Mouse (Mus musculus) heart, embryonic 16.5 days (tissue): ENCODE data around the gene Cycs. TPM values are rescaled to one million over a fixed set of nuclear protein-coding genes. Genes with fewer than 3 reads are reported as not detected.
"Not testable (repeated sequence)": the region's sequence is repeated elsewhere in the genome, so short reads cannot be mapped to it uniquely, and the experiment has no call there.

Experiments
- ATAC-seq: fragments of 200-750 bp; cut with Nextera tagmentation; replicated peaks from 2 replicates; pipeline ENCODE4 v1.8.0; 2017; ENCODE audit warnings: moderate number of reproducible peaks; ENCODE audit not compliant: insufficient read depth, low FRiP score; ENCODE audit errors: extremely low read depth
- H3K27ac ChIP-seq: fragments of 300-500 bp; sonication (generic); 2 replicates; pipeline ENCODE4 v1.5.1; 2014; ENCODE audit warnings: mild to moderate bottlenecking, low read length, control low read depth, moderate library complexity
- H3K27me3 ChIP-seq: fragments of 300-500 bp; sonication (generic); 2 replicates; pipeline ENCODE4 v1.6.1; 2014; ENCODE audit warnings: low read length, mixed read lengths; ENCODE audit not compliant: control insufficient read depth, insufficient read depth
- H3K36me3 ChIP-seq: fragments of 300-500 bp; sonication (generic); 2 replicates; pipeline ENCODE4 v1.6.1; 2014; ENCODE audit not compliant: control insufficient read depth, insufficient read depth
- H3K4me1 ChIP-seq: fragments of 300-500 bp; sonication (generic); 2 replicates; pipeline ENCODE4 v1.6.1; 2014; ENCODE audit warnings: low read length, mixed read lengths; ENCODE audit not compliant: control insufficient read depth, insufficient read depth
- H3K4me2 ChIP-seq: fragments of 300-500 bp; sonication (generic); 2 replicates; pipeline ENCODE4 v1.6.1; 2014; ENCODE audit warnings: low read depth, mild to moderate bottlenecking, control low read depth, low read length
- H3K4me3 ChIP-seq: fragments of 300-500 bp; sonication (generic); 2 replicates; pipeline ENCODE4 v1.5.1; 2014; ENCODE audit warnings: mild to moderate bottlenecking, control low read depth, low read length
- H3K9ac ChIP-seq: fragments of 300-500 bp; sonication (generic); 2 replicates; pipeline ENCODE4 v1.6.1; 2014; ENCODE audit warnings: low read length, control low read depth
- H3K9me3 ChIP-seq: fragments of 300-500 bp; sonication (generic); replicated peaks from 2 replicates; pipeline ENCODE4 v1.6.1; 2016; ENCODE audit warnings: low read length; ENCODE audit not compliant: control insufficient read depth
- WGBS: fragments of 180-500 bp; shearing (Covaris S2); extraction: QIAGEN DNeasy Blood & Tissue Kit; methylation state at CpG from one replicate; pipeline ENCODE4 v1.1.7; 2014; 5-methylcytosine and 5-hydroxymethylcytosine counted together
- polyA plus RNA-seq: library from polyadenylated mRNA; unstranded; fragments of >200 nt; fragmentation: Nextera tagmentation; extraction: Ambion mirVana; gene quantifications from 2 replicates; pipeline ENCODE4 v1.2.1, GENCODE M21; 2015

Gene Cycs
- polyA plus RNA-seq, 1 experiment from 2014 or later: 212 TPM

- H3K9ac ChIP-seq, H3K4me1 ChIP-seq, H3K27me3 ChIP-seq, H3K27ac ChIP-seq, ATAC-seq, H3K9me3 ChIP-seq, H3K36me3 ChIP-seq, H3K4me2 ChIP-seq, H3K4me3 ChIP-seq: not testable (repeated sequence)
- 61% methylated on average over 2 of the region's 2 CpGs for WGBS
Measured at GRCm38 (mm10) chr6:50554223-50554622, 12.1 kb downstream of the Cycs start.

- Histone ChIP-seq H3K27ac (no peak overlapping the region), H3K9ac (no peak overlapping the region), H3K4me2 (no peak overlapping the region), H3K27me3 (no peaks in the 10 kb centered on the region), H3K4me3 (no peak overlapping the region), H3K9me3 (no peaks in the 10 kb centered on the region), H3K4me1 (no peaks in the 10 kb centered on the region), H3K36me3 (no peaks in the 10 kb centered on the region)
- no peak for ATAC-seq
- WGBS: 68% methylated on average over 5 of the region's 5 CpGs
Measured at GRCm38 (mm10) chr6:50552881-50553518, 13.3 kb downstream of the Cycs start.

- WGBS: 76% methylated on average over 7 of the region's 7 CpGs
- Histone ChIP-seq H3K9ac (no peak overlapping the region), H3K4me3 (no peak overlapping the region), H3K27ac (no peak overlapping the region), H3K4me1 (0 out of 2 replicates have a peak, but pooled peaks cover 3% of the 10 kb centered on the region), H3K4me2 (no peak overlapping the region), H3K27me3 (no peaks in the 10 kb centered on the region), H3K9me3 (no peaks in the 10 kb centered on the region), H3K36me3 (no peaks in the 10 kb centered on the region)
- ATAC-seq: no peak
Measured at GRCm38 (mm10) chr6:50549791-50550190, 16.5 kb downstream of the Cycs start.

- H3K36me3 ChIP-seq: no peaks in the 10 kb centered on the region
- no peak overlapping the region for H3K4me2 ChIP-seq
- 74% methylated on average over 5 of the region's 5 CpGs for WGBS
- H3K9me3 ChIP-seq: no peaks in the 10 kb centered on the region
- 0 out of 2 replicates have a peak, but pooled peaks cover 3% of the 10 kb centered on the region for H3K4me1 ChIP-seq
- no peak overlapping the region for H3K9ac ChIP-seq
- H3K27me3 ChIP-seq: no peaks in the 10 kb centered on the region
- no peak overlapping the region for H3K4me3 ChIP-seq
- no peak overlapping the region for H3K27ac ChIP-seq
- no peak for ATAC-seq
Measured at GRCm38 (mm10) chr6:50549051-50549450, 17.3 kb downstream of the Cycs start.

- Histone ChIP-seq H3K9ac (no peak overlapping the region), H3K4me3 (no peak overlapping the region), H3K4me2 (peak overlapping the region; percentile 42), H3K9me3 (no peaks in the 10 kb centered on the region; the same call in 1 of the 2 replicates), H3K27me3 (no peaks in the 10 kb centered on the region), H3K27ac (no peak overlapping the region), H3K36me3 (no peaks in the 10 kb centered on the region), H3K4me1 (0 out of 2 replicates have a peak, but pooled peaks cover 3% of the 10 kb centered on the region)
- no peak for ATAC-seq
- 23% methylated on average over 10 of the region's 10 CpGs for WGBS
Measured at GRCm38 (mm10) chr6:50545412-50546043, 20.8 kb downstream of the Cycs start.

- H3K27ac ChIP-seq: no peak overlapping the region
- no peaks in the 10 kb centered on the region for H3K27me3 ChIP-seq
- no peak overlapping the region for H3K9ac ChIP-seq
- 93% methylated on average over 1 of the region's 1 CpGs for WGBS
- no peak overlapping the region for H3K4me2 ChIP-seq
- ATAC-seq: no peak
- H3K9me3 ChIP-seq: no peaks in the 10 kb centered on the region; the same call in 1 of the 2 replicates
- H3K4me3 ChIP-seq: no peak overlapping the region
- no peaks in the 10 kb centered on the region for H3K36me3 ChIP-seq
- H3K4me1 ChIP-seq: 0 out of 2 replicates have a peak, but pooled peaks cover 3% of the 10 kb centered on the region
Measured at GRCm38 (mm10) chr6:50542535-50542934, 23.8 kb downstream of the Cycs start.

- Histone ChIP-seq H3K36me3 (no peaks in the 10 kb centered on the region), H3K27ac (no peak overlapping the region), H3K4me1 (peaks cover 3% of the 10 kb centered on the region; the same call in 1 of the 2 replicates), H3K4me2 (no peak overlapping the region), H3K27me3 (0 out of 2 replicates have a peak, but pooled peaks cover 2% of the 10 kb centered on the region), H3K4me3 (no peak overlapping the region), H3K9ac (no peak overlapping the region), H3K9me3 (no peaks in the 10 kb centered on the region; the same call in 1 of the 2 replicates)
- 53% methylated on average over 1 of the region's 1 CpGs for WGBS
- no peak for ATAC-seq
Measured at GRCm38 (mm10) chr6:50539641-50540040, 26.7 kb downstream of the Cycs start.

- 7% methylated on average over 7 of the region's 7 CpGs for WGBS
- H3K27ac ChIP-seq: no peak overlapping the region
- no peak overlapping the region for H3K4me2 ChIP-seq
- H3K4me1 ChIP-seq: peaks cover 3% of the 10 kb centered on the region; the same call in 1 of the 2 replicates
- H3K36me3 ChIP-seq: no peaks in the 10 kb centered on the region
- no peak overlapping the region for H3K4me3 ChIP-seq
- no peaks in the 10 kb centered on the region for H3K9me3 ChIP-seq
- H3K9ac ChIP-seq: no peak overlapping the region
- H3K27me3 ChIP-seq: 0 out of 2 replicates have a peak, but pooled peaks cover 2% of the 10 kb centered on the region
- ATAC-seq: peak; percentile 65
Measured at GRCm38 (mm10) chr6:50536461-50536892, 29.9 kb downstream of the Cycs start.

GRCm38 (mm10) chr6:50535346-50535745 lies 31.0 kb downstream of the Cycs start:
- Histone ChIP-seq H3K9ac (no peak overlapping the region), H3K4me1 (peaks cover 3% of the 10 kb centered on the region; the same call in 1 of the 2 replicates), H3K36me3 (no peaks in the 10 kb centered on the region), H3K4me2 (no peak overlapping the region), H3K4me3 (no peak overlapping the region), H3K27ac (no peak overlapping the region), H3K9me3 (no peaks in the 10 kb centered on the region), H3K27me3 (0 out of 2 replicates have a peak, but pooled peaks cover 2% of the 10 kb centered on the region)
- ATAC-seq: no peak
- 86% methylated on average over 3 of the region's 3 CpGs for WGBS
